Mouse (Mus musculus): ENCODE data around the gene Obsl1. TPM values are rescaled to one million over a fixed set of nuclear protein-coding genes. Genes with fewer than 3 reads are reported as not detected.

The Obsl1 gene
- polyA plus RNA-seq, 1 experiment from 2014 or later: 6.3 TPM

- Histone ChIP-seq H3K4me2 (ENCODE audit: low read depth, low read length) (no peak overlapping the region), H3K4me3 (ENCODE audit: low read depth, low read length) (no peak overlapping the region), H3K27me3 (ENCODE audit: control insufficient read depth, insufficient read depth, low read depth, low read length) (peaks cover 31% of the 10 kb centered on the region), H3K9me3 (replicated peaks; ENCODE audit: control insufficient read depth, low read length) (no peaks in the 10 kb centered on the region), H3K9ac (ENCODE audit: low read depth, low read length) (no peak overlapping the region), H3K4me1 (ENCODE audit: control insufficient read depth, low read depth, low read length) (peaks cover 29% of the 10 kb centered on the region), H3K36me3 (ENCODE audit: control insufficient read depth, insufficient read depth) (no peaks in the 10 kb centered on the region), H3K27ac (ENCODE audit: low read length) (no peak overlapping the region)
- ATAC-seq (ENCODE audit: low read depth): peak; percentile 22; the same call in 1 of the 2 replicates
- WGBS (ENCODE audit: insufficient replicate concordance): 8% methylated on average over 14 of the region's 14 CpGs
Observed at GRCm38 (mm10) chr1:75467215-75467927, 38.9 kb downstream of the Obsl1 start.

DNA sequence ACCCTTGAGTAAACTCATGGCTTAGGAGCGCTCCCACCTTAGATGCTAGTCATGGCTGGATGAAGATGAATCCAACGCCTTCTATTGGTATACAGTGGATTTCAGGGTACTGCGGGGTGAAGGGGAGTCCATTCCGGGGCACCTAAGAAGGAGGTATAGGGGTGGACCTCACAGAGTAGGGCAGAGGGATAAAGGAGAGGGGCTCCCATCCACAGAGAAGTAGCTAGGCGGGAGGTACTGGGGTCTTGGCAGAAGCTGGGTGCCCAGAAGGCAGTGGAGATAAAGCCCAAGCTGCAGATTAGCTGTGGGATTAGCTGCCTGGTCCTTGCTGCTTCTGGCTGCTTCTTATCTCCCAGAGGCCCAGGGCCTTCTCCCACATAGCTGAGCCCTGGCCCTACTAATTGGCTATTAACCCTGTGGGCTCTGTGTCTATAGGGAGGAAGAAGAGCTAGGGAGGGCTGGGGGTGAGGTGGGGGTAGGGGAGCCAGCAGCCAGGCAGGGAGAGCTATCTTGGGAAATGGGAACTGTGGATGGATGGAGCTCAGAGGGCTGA lies 42.5 kb downstream of the Obsl1 start:
- Histone ChIP-seq H3K4me1 (ENCODE audit: control insufficient read depth, low read depth, low read length) (peaks cover 29% of the 10 kb centered on the region), H3K27me3 (ENCODE audit: control insufficient read depth, insufficient read depth, low read depth, low read length) (peaks cover 33% of the 10 kb centered on the region), H3K27ac (ENCODE audit: low read length) (peak overlapping the region; percentile 62), H3K9me3 (replicated peaks; ENCODE audit: control insufficient read depth, low read length) (no peaks in the 10 kb centered on the region), H3K4me2 (ENCODE audit: low read depth, low read length) (peak overlapping the region; percentile 55), H3K36me3 (ENCODE audit: control insufficient read depth, insufficient read depth) (no peaks in the 10 kb centered on the region), H3K9ac (ENCODE audit: low read depth, low read length) (peak overlapping the region; percentile 48), H3K4me3 (ENCODE audit: low read depth, low read length) (0 out of 2 replicates have a peak overlapping the region, but pooled peaks have one; percentile 19)
- WGBS (ENCODE audit: insufficient replicate concordance): 43% methylated on average over 5 of the region's 5 CpGs
- peak; percentile 85 for ATAC-seq (ENCODE audit: low read depth)

- H3K9me3 ChIP-seq (replicated peaks; ENCODE audit: control insufficient read depth, low read length): no peaks in the 10 kb centered on the region
- no peaks in the 10 kb centered on the region for H3K36me3 ChIP-seq (ENCODE audit: control insufficient read depth, insufficient read depth)
- no peak overlapping the region for H3K4me3 ChIP-seq (ENCODE audit: low read depth, low read length)
- peak overlapping the region; percentile 37 for H3K4me2 ChIP-seq (ENCODE audit: low read depth, low read length)
- WGBS (ENCODE audit: insufficient replicate concordance): 25% methylated on average over 1 of the region's 1 CpGs
- no peak overlapping the region; the same call in 1 of the 2 replicates for H3K9ac ChIP-seq (ENCODE audit: low read depth, low read length)
- H3K27me3 ChIP-seq (ENCODE audit: control insufficient read depth, insufficient read depth, low read depth, low read length): peaks cover 41% of the 10 kb centered on the region
- peaks cover 36% of the 10 kb centered on the region for H3K4me1 ChIP-seq (ENCODE audit: control insufficient read depth, low read depth, low read length)
- ATAC-seq (ENCODE audit: low read depth): peak; percentile 76
- peak overlapping the region; percentile 62 for H3K27ac ChIP-seq (ENCODE audit: low read length)
Observed at GRCm38 (mm10) chr1:75462636-75463035, 43.6 kb downstream of the Obsl1 start.

GRCm38 (mm10) chr1:75460297-75460696 lies 46.0 kb downstream of the Obsl1 start:
- peaks cover 36% of the 10 kb centered on the region for H3K4me1 ChIP-seq (ENCODE audit: control insufficient read depth, low read depth, low read length)
- peaks cover 49% of the 10 kb centered on the region for H3K27me3 ChIP-seq (ENCODE audit: control insufficient read depth, insufficient read depth, low read depth, low read length)
- ATAC-seq (ENCODE audit: low read depth): no peak
- H3K9me3 ChIP-seq (replicated peaks; ENCODE audit: control insufficient read depth, low read length): no peaks in the 10 kb centered on the region
- no peaks in the 10 kb centered on the region for H3K36me3 ChIP-seq (ENCODE audit: control insufficient read depth, insufficient read depth)
- H3K27ac ChIP-seq (ENCODE audit: low read length): no peak overlapping the region
- no peak overlapping the region for H3K9ac ChIP-seq (ENCODE audit: low read depth, low read length)
- WGBS (ENCODE audit: insufficient replicate concordance): 38% methylated on average over 7 of the region's 7 CpGs
- no peak overlapping the region for H3K4me3 ChIP-seq (ENCODE audit: low read depth, low read length)
- H3K4me2 ChIP-seq (ENCODE audit: low read depth, low read length): no peak overlapping the region

DNA sequence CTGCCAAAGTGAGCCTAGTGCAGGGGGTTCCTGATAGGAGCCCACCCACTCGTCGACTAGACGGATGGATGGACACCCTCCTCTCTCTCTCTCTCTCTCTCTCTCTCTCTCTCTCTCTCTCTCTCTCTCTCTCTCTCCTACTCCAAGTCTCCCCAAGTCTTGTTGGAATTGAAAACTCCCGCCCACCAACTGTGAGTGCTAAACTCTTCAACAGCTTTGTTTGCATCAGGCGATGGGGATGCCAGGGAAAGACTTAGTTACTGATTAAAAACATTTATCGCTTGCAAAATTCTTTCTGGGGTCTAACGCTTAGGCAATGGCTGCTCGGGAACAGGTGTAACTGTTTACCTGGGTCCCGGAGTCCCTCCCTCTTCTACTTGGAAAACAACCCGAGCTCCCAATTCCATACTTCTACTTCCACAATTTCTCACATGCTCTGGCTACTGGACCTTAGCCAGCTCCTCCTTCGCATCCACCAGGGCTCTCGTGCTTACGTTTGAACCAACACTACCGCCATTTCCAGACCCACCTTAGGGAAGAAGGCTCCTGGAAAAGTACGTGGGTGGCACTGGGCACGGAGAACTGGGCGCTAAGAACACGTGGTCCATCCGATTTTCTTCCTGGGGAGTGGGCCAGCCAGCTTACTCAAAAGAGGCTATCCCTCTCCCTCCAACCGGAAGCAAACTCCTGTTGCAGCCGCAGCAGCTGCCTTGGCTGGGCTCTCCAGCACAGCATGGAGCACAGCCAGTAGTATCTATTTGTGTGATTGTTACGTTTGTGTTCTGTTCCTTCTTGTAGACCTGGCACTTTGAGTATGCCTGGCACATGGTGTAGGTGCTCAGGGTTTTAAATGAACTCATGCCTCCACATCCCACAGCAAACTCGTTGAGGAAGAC lies 47.2 kb downstream of the Obsl1 start:
- no peak for ATAC-seq (ENCODE audit: low read depth)
- Histone ChIP-seq H3K36me3 (ENCODE audit: control insufficient read depth, insufficient read depth) (no peaks in the 10 kb centered on the region), H3K27me3 (ENCODE audit: control insufficient read depth, insufficient read depth, low read depth, low read length) (peaks cover 60% of the 10 kb centered on the region), H3K9ac (ENCODE audit: low read depth, low read length) (no peak overlapping the region; the same call in 1 of the 2 replicates), H3K4me1 (ENCODE audit: control insufficient read depth, low read depth, low read length) (peaks cover 26% of the 10 kb centered on the region), H3K4me3 (ENCODE audit: low read depth, low read length) (peak overlapping the region; percentile 26), H3K4me2 (ENCODE audit: low read depth, low read length) (peak overlapping the region; percentile 50), H3K9me3 (replicated peaks; ENCODE audit: control insufficient read depth, low read length) (no peaks in the 10 kb centered on the region), H3K27ac (ENCODE audit: low read length) (no peak overlapping the region; the same call in 1 of the 2 replicates)
- WGBS (ENCODE audit: insufficient replicate concordance): 12% methylated on average over 23 of the region's 23 CpGs

DNA sequence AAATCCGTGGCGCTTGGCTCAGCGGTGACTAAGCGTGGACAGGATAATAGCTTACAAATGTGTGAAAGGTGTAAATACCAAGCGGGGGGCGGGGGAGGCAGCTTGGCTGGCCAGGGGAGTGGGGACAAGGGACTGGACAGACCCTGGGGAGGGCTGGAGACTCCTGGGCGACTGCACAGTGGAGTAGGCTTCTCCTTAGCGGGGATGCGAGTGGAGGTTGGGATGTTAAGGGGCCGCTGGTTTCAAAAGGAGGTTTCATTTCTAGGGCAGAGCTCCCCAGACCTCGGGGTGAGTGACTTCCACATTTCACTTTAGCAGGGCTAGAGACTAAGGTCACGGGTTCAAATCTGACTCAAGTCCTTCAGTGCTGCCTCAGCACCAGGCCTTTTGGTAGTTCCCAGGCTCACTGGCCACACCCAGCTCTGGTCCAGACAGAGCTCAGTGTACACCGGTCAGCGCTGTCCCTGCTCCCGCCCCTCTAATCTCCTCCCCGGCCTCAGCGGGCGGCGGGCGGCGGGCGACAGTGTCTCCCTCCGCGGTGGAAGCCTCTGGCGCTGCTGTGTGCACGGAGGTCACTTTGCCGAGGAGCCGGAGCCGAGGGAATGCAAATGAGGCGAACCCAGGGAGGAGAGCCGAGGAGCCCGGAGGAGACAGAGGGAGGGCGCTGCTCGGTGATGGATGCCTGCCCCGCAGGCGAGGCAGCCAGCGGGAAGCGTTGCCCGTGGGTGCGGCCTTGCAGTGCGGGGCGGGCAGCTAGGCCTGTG lies 48.0 kb downstream of the Obsl1 start:
- no peaks in the 10 kb centered on the region for H3K36me3 ChIP-seq (ENCODE audit: control insufficient read depth, insufficient read depth)
- WGBS (ENCODE audit: insufficient replicate concordance): 4% methylated on average over 42 of the region's 42 CpGs
- H3K9me3 ChIP-seq (replicated peaks; ENCODE audit: control insufficient read depth, low read length): no peaks in the 10 kb centered on the region
- peak overlapping the region; percentile 26 for H3K4me3 ChIP-seq (ENCODE audit: low read depth, low read length)
- H3K27ac ChIP-seq (ENCODE audit: low read length): no peak overlapping the region
- peak; percentile 39; the same call in 1 of the 2 replicates for ATAC-seq (ENCODE audit: low read depth)
- H3K4me2 ChIP-seq (ENCODE audit: low read depth, low read length): peak overlapping the region; percentile 50
- H3K9ac ChIP-seq (ENCODE audit: low read depth, low read length): no peak overlapping the region
- H3K4me1 ChIP-seq (ENCODE audit: control insufficient read depth, low read depth, low read length): peaks cover 18% of the 10 kb centered on the region
- peaks cover 68% of the 10 kb centered on the region for H3K27me3 ChIP-seq (ENCODE audit: control insufficient read depth, insufficient read depth, low read depth, low read length)

- WGBS (ENCODE audit: insufficient replicate concordance): 5% methylated on average over 9 of the region's 10 CpGs
- H3K4me1 ChIP-seq (ENCODE audit: control insufficient read depth, low read depth, low read length): peaks cover 13% of the 10 kb centered on the region
- H3K4me2 ChIP-seq (ENCODE audit: low read depth, low read length): no peak overlapping the region
- ATAC-seq (ENCODE audit: low read depth): no peak
- H3K9ac ChIP-seq (ENCODE audit: low read depth, low read length): no peak overlapping the region
- H3K4me3 ChIP-seq (ENCODE audit: low read depth, low read length): no peak overlapping the region
- no peak overlapping the region for H3K27ac ChIP-seq (ENCODE audit: low read length)
- H3K27me3 ChIP-seq (ENCODE audit: control insufficient read depth, insufficient read depth, low read depth, low read length): peaks cover 73% of the 10 kb centered on the region
- H3K9me3 ChIP-seq (replicated peaks; ENCODE audit: control insufficient read depth, low read length): no peaks in the 10 kb centered on the region
- H3K36me3 ChIP-seq (ENCODE audit: control insufficient read depth, insufficient read depth): no peaks in the 10 kb centered on the region
Observed at GRCm38 (mm10) chr1:75457710-75458024, 48.6 kb downstream of the Obsl1 start.

GRCm38 (mm10) chr1:75456746-75457564 lies 49.3 kb downstream of the Obsl1 start:
- H3K27ac ChIP-seq (ENCODE audit: low read length): no peak overlapping the region
- peaks cover 10% of the 10 kb centered on the region for H3K4me1 ChIP-seq (ENCODE audit: control insufficient read depth, low read depth, low read length)
- no peak overlapping the region for H3K4me2 ChIP-seq (ENCODE audit: low read depth, low read length)
- no peak for ATAC-seq (ENCODE audit: low read depth)
- no peaks in the 10 kb centered on the region for H3K9me3 ChIP-seq (replicated peaks; ENCODE audit: control insufficient read depth, low read length)
- peaks cover 80% of the 10 kb centered on the region for H3K27me3 ChIP-seq (ENCODE audit: control insufficient read depth, insufficient read depth, low read depth, low read length)
- H3K4me3 ChIP-seq (ENCODE audit: low read depth, low read length): no peak overlapping the region
- no peak overlapping the region for H3K9ac ChIP-seq (ENCODE audit: low read depth, low read length)
- WGBS (ENCODE audit: insufficient replicate concordance): 7% methylated on average over 14 of the region's 14 CpGs
- H3K36me3 ChIP-seq (ENCODE audit: control insufficient read depth, insufficient read depth): no peaks in the 10 kb centered on the region
